Mouse (Mus musculus): ENCODE data around the gene Hbp1. TPM values are rescaled to one million over a fixed set of nuclear protein-coding genes. Genes with fewer than 3 reads are reported as not detected.

The Hbp1 gene
- polyA plus RNA-seq, 2 experiments: 102 to 142 TPM

GRCm38 (mm10) chr12:31969111-31969510 lies 18.8 kb upstream of the Hbp1 start:
- Histone ChIP-seq H3K4me3 (replicated peaks; ENCODE audit: low read length) (no peak overlapping the region), H3K4me1 (ENCODE audit: control insufficient read depth, insufficient read depth, low read length) (no peaks in the 10 kb centered on the region), H3K9me3 (ENCODE audit: control insufficient read depth, low read length) (no peaks in the 10 kb centered on the region), H3K9ac (ENCODE audit: low read depth, low read length, severe bottlenecking) (no peak overlapping the region), H3K36me3 (ENCODE audit: control insufficient read depth, insufficient read depth, low read length) (no peaks in the 10 kb centered on the region), H3K4me2 (replicated peaks; ENCODE audit: low read depth, low read length, severe bottlenecking) (no peak overlapping the region), H3K27ac (replicated peaks; ENCODE audit: low read depth, low read length) (no peak overlapping the region), H3K27me3 (ENCODE audit: control insufficient read depth, insufficient read depth, low read length) (no peaks in the 10 kb centered on the region)
- 31% methylated on average over 1 of the region's 1 CpGs for WGBS
- DNase-seq (ENCODE audit: low spot score) (no peak), ATAC-seq (ENCODE audit: low FRiP score, low read depth) (no peak)
- TF ChIP-seq POLR2A (IDR thresholded peaks at IDR 0.05; ENCODE audit: borderline replicate concordance, extremely low read depth, insufficient read depth, insufficient read length): no peak

DNA sequence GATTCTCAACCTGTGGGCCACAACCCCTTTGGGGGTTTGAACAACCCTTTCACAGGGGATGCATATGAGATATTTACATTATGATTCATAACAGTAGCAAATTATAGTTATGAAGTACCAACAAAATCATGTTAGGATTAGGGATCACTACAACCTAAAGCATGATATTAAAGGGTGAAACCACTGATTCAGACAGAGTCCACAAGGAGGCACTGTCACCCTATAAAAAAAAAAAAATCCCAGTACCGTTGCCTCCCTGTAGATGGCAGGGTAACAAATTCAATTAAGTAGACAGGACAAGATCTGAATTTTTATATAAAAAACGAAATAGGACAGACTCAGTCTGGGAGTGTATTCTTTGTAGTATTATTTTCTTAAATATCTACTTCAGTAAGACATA lies 17.2 kb upstream of the Hbp1 start:
- H3K4me3 ChIP-seq (replicated peaks; ENCODE audit: low read length): no peak overlapping the region
- TF ChIP-seq POLR2A (IDR thresholded peaks at IDR 0.05; ENCODE audit: borderline replicate concordance, extremely low read depth, insufficient read depth, insufficient read length): no peak
- no peak overlapping the region for H3K9ac ChIP-seq (ENCODE audit: low read depth, low read length, severe bottlenecking)
- no peaks in the 10 kb centered on the region for H3K36me3 ChIP-seq (ENCODE audit: control insufficient read depth, insufficient read depth, low read length)
- H3K4me1 ChIP-seq (ENCODE audit: control insufficient read depth, insufficient read depth, low read length): no peaks in the 10 kb centered on the region
- DNase-seq (ENCODE audit: low spot score): peak; percentile 74
- no peaks in the 10 kb centered on the region for H3K9me3 ChIP-seq (ENCODE audit: control insufficient read depth, low read length)
- no peaks in the 10 kb centered on the region for H3K27me3 ChIP-seq (ENCODE audit: control insufficient read depth, insufficient read depth, low read length)
- no peak overlapping the region for H3K27ac ChIP-seq (replicated peaks; ENCODE audit: low read depth, low read length)
- no peak for ATAC-seq (ENCODE audit: low FRiP score, low read depth)
- WGBS: 6% methylated on average over 2 of the region's 2 CpGs
- H3K4me2 ChIP-seq (replicated peaks; ENCODE audit: low read depth, low read length, severe bottlenecking): no peak overlapping the region

DNA sequence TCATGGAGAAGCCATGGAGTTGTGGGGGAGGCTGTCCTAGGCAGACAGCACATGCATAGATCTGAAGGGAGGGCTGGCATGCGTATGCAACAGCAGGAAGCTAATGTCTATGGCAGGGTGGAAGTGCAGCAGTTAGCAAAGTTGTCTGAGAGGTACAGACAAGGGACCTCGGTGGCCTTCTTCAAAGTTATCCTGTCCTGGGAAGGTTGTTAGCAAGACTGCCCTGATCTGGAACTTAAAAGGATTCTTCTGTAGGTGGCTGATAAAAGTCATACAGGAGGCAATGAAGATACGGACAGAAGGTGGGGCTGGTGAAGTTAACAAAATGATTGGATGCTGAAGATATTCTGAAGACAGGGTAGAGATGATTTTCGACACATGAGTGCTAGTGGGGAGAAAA lies 16.1 kb upstream of the Hbp1 start:
- no peak overlapping the region for H3K27ac ChIP-seq (replicated peaks; ENCODE audit: low read depth, low read length)
- DNase-seq (ENCODE audit: low spot score): no peak
- no peak for ATAC-seq (ENCODE audit: low FRiP score, low read depth)
- no peaks in the 10 kb centered on the region for H3K27me3 ChIP-seq (ENCODE audit: control insufficient read depth, insufficient read depth, low read length)
- no peak overlapping the region for H3K4me2 ChIP-seq (replicated peaks; ENCODE audit: low read depth, low read length, severe bottlenecking)
- WGBS: 84% methylated on average over 4 of the region's 4 CpGs
- no peaks in the 10 kb centered on the region for H3K36me3 ChIP-seq (ENCODE audit: control insufficient read depth, insufficient read depth, low read length)
- no peak for TF ChIP-seq POLR2A (IDR thresholded peaks at IDR 0.05; ENCODE audit: borderline replicate concordance, extremely low read depth, insufficient read depth, insufficient read length)
- H3K9ac ChIP-seq (ENCODE audit: low read depth, low read length, severe bottlenecking): no peak overlapping the region; the same call in 1 of the 2 replicates
- H3K9me3 ChIP-seq (ENCODE audit: control insufficient read depth, low read length): no peaks in the 10 kb centered on the region
- H3K4me3 ChIP-seq (replicated peaks; ENCODE audit: low read length): no peak overlapping the region
- no peaks in the 10 kb centered on the region for H3K4me1 ChIP-seq (ENCODE audit: control insufficient read depth, insufficient read depth, low read length)

GRCm38 (mm10) chr12:31965517-31966212 lies 15.3 kb upstream of the Hbp1 start:
- peak; percentile 64 for ATAC-seq (ENCODE audit: low FRiP score, low read depth)
- no peaks in the 10 kb centered on the region for H3K36me3 ChIP-seq (ENCODE audit: control insufficient read depth, insufficient read depth, low read length)
- H3K4me2 ChIP-seq (replicated peaks; ENCODE audit: low read depth, low read length, severe bottlenecking): no peak overlapping the region
- H3K9me3 ChIP-seq (ENCODE audit: control insufficient read depth, low read length): no peaks in the 10 kb centered on the region
- no peak overlapping the region for H3K4me3 ChIP-seq (replicated peaks; ENCODE audit: low read length)
- no peak for TF ChIP-seq POLR2A (IDR thresholded peaks at IDR 0.05; ENCODE audit: borderline replicate concordance, extremely low read depth, insufficient read depth, insufficient read length)
- H3K27ac ChIP-seq (replicated peaks; ENCODE audit: low read depth, low read length): no peak overlapping the region
- no peaks in the 10 kb centered on the region for H3K27me3 ChIP-seq (ENCODE audit: control insufficient read depth, insufficient read depth, low read length)
- H3K4me1 ChIP-seq (ENCODE audit: control insufficient read depth, insufficient read depth, low read length): no peaks in the 10 kb centered on the region
- 57% methylated on average over 12 of the region's 12 CpGs for WGBS
- DNase-seq (ENCODE audit: low spot score): no peak
- no peak overlapping the region for H3K9ac ChIP-seq (ENCODE audit: low read depth, low read length, severe bottlenecking)

DNA sequence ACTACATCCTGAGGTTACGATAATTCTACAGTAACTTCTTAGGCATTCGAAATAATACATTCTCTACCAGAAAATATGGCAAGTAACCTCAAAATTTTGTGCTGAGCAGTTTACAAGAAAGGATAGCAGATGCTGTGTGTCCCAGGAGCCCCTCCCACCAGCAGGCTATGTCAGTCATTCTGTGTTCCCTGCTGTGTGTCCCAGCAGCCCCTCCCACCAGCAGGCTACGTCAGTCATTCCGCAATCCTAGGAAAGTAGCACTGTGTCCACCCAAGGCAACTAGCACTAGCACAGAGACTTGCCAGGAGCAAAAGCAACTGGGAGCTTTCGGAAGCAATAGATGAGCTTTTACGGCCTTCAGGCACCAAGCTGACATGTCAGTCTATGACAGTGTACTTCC lies 13.7 kb upstream of the Hbp1 start:
- Histone ChIP-seq H3K4me1 (ENCODE audit: control insufficient read depth, insufficient read depth, low read length) (no peaks in the 10 kb centered on the region), H3K9ac (ENCODE audit: low read depth, low read length, severe bottlenecking) (no peak overlapping the region), H3K27ac (replicated peaks; ENCODE audit: low read depth, low read length) (no peak overlapping the region), H3K4me3 (replicated peaks; ENCODE audit: low read length) (no peak overlapping the region), H3K4me2 (replicated peaks; ENCODE audit: low read depth, low read length, severe bottlenecking) (no peak overlapping the region), H3K36me3 (ENCODE audit: control insufficient read depth, insufficient read depth, low read length) (no peaks in the 10 kb centered on the region), H3K27me3 (ENCODE audit: control insufficient read depth, insufficient read depth, low read length) (no peaks in the 10 kb centered on the region), H3K9me3 (ENCODE audit: control insufficient read depth, low read length) (no peaks in the 10 kb centered on the region)
- TF ChIP-seq POLR2A (IDR thresholded peaks at IDR 0.05; ENCODE audit: borderline replicate concordance, extremely low read depth, insufficient read depth, insufficient read length): no peak
- 0 out of 2 replicates have a peak, but pooled peaks have one; percentile 38 for ATAC-seq (ENCODE audit: low FRiP score, low read depth)
- no peak for DNase-seq (ENCODE audit: low spot score)
- WGBS: 84% methylated on average over 6 of the region's 6 CpGs

Data from limb, embryonic 14.5 days (tissue).